Mouse (Mus musculus): ENCODE results near the gene Cks2. TPM values are rescaled to one million over a fixed set of nuclear protein-coding genes. Genes with fewer than 3 reads are reported as not detected.

Gene Cks2
- polyA plus RNA-seq, 1 experiment, result 95.1 TPM

DNA sequence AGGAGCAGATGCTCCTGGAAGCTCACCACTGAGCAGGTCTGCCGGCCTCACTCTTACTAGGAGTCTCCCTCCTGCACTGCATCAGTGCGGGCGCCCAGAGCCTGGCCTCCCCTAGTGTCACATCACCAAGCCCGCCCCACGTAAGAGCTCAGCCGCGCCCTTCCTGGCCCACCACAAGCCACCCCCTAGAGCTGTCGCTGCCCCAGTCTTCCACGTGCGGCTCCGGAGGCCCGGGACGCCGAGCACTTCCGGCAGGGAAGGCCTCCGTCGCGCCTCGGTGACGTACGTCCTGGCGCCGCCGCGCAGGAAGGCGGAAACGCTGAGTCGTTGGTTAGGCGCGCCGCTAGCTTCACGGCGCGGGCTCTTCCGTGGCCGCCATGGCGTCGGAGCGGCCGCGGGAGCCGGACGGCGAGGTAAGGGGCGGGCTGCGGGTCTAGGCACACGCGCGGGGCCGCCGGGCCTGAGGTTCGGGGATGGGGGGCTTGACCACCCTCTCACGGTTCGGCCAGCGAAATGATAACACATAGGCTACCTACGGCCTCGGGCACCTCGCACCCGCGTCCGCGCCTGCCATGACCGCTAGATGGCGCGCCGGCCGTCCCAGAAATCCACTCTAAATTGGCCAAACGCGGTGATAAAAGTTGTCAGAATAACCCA lies 6.5 kb downstream of the Cks2 start, which contains the start of gene Secisbp2:
Gene Secisbp2, plus strand, starts transcription at position 290 of the 657 bp plus-strand sequence.
- TF ChIP-seq POLR2A (IDR thresholded peaks at IDR 0.05; ENCODE audit: insufficient read length, low read depth), result peak; percentile 89
- no peak for TF ChIP-seq TCF12 (IDR thresholded peaks at IDR 0.05; ENCODE audit: insufficient read depth, poor library complexity, severe bottlenecking)
- TF ChIP-seq USF1 (IDR thresholded peaks at IDR 0.05; ENCODE audit: low read depth), result no peak
- peak; percentile 84 for TF ChIP-seq SRF (IDR thresholded peaks at IDR 0.05; ENCODE audit: control insufficient read depth, insufficient read length, low read depth)
- TF ChIP-seq CEBPB (IDR thresholded peaks at IDR 0.05; ENCODE audit: insufficient read depth, poor library complexity, severe bottlenecking), result no peak
- no peak for TF ChIP-seq TCF3 (IDR thresholded peaks at IDR 0.05; ENCODE audit: insufficient read length, low read depth)
- peak in 2 of 3 experiments; percentile 9 to 28 for TF ChIP-seq MYOG (IDR thresholded peaks at IDR 0.05; ENCODE audit: control insufficient read depth in 1 of 3, insufficient read depth in 1 of 3, insufficient read length in 2 of 3, low read depth in 2 of 3)
- peak; percentile 86 for TF ChIP-seq MAX (IDR thresholded peaks at IDR 0.05; ENCODE audit: low read depth)
- no peak for TF ChIP-seq MYOD1 (IDR thresholded peaks at IDR 0.05; ENCODE audit: control insufficient read depth in 1 of 3, insufficient read length in 2 of 3, low read depth in 2 of 3)
- peak; percentile 96 for TF ChIP-seq POLR2AphosphoS2 (IDR thresholded peaks at IDR 0.05; ENCODE audit: insufficient read length, low read depth)
- TF ChIP-seq REST (IDR thresholded peaks at IDR 0.05; ENCODE audit: insufficient read depth, insufficient read length), result no peak
- peak; percentile 56 for TF ChIP-seq E2F4 (IDR thresholded peaks at IDR 0.05; ENCODE audit: insufficient read depth)
- H3K4me2 ChIP-seq (ENCODE audit: low read depth), result peak within 1 kb of the TSS; percentile 88
- no peaks in the 10 kb centered on the region for H3K27me3 ChIP-seq (ENCODE audit: control insufficient read depth, insufficient read depth, insufficient read length)
- peaks cover 20% of the 10 kb centered on the region for H3K36me3 ChIP-seq (ENCODE audit: control insufficient read depth, insufficient read depth)
- peak within 1 kb of the TSS; percentile 30 for H3ac ChIP-seq (ENCODE audit: control insufficient read depth, insufficient read length)
- peaks cover 61% of the 10 kb centered on the region for H3K79me2 ChIP-seq (ENCODE audit: control insufficient read depth, insufficient read depth)
- peak within 1 kb of the TSS; percentile 41 for H3K4me3 ChIP-seq

DNA sequence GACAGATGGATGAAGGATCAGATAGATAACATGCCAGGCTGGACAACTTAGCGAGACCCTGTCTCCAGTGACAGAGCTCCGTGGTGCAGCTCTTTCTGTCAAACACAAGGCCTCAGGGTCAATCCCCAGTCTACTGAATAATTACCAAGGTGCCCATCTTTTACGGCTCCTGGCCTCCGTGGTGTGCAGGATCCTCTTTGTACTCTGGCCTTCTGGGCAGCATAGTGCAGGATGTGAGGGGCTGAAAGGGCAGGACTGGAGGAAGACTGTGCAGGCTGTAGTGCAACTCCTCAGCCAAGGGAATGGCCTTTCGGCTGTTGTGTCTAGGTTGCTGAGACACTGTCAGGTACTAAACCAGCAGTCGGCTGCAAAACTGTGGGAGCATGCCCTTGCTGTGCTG lies 8.1 kb downstream of the Cks2 start:
- H3ac ChIP-seq (ENCODE audit: control insufficient read depth, insufficient read length), result no peak overlapping the region
- H3K27me3 ChIP-seq (ENCODE audit: control insufficient read depth, insufficient read depth, insufficient read length), result no peaks in the 10 kb centered on the region
- H3K4me3 ChIP-seq, result no peak overlapping the region
- no peak overlapping the region for H3K4me2 ChIP-seq (ENCODE audit: low read depth)
- no peak for TF ChIP-seq MYOG (IDR thresholded peaks at IDR 0.05; ENCODE audit: control insufficient read depth in 1 of 3, insufficient read depth in 1 of 3, insufficient read length in 2 of 3, low read depth in 2 of 3)
- TF ChIP-seq CEBPB (IDR thresholded peaks at IDR 0.05; ENCODE audit: insufficient read depth, poor library complexity, severe bottlenecking), result no peak
- TF ChIP-seq TCF12 (IDR thresholded peaks at IDR 0.05; ENCODE audit: insufficient read depth, poor library complexity, severe bottlenecking), result no peak
- no peak for TF ChIP-seq E2F4 (IDR thresholded peaks at IDR 0.05; ENCODE audit: insufficient read depth)
- TF ChIP-seq USF1 (IDR thresholded peaks at IDR 0.05; ENCODE audit: low read depth), result no peak
- no peak for TF ChIP-seq MYOD1 (IDR thresholded peaks at IDR 0.05; ENCODE audit: control insufficient read depth in 1 of 3, insufficient read length in 2 of 3, low read depth in 2 of 3)
- TF ChIP-seq TCF3 (IDR thresholded peaks at IDR 0.05; ENCODE audit: insufficient read length, low read depth), result no peak
- peaks cover 45% of the 10 kb centered on the region for H3K79me2 ChIP-seq (ENCODE audit: control insufficient read depth, insufficient read depth)
- H3K36me3 ChIP-seq (ENCODE audit: control insufficient read depth, insufficient read depth), result peaks cover 32% of the 10 kb centered on the region

DNA sequence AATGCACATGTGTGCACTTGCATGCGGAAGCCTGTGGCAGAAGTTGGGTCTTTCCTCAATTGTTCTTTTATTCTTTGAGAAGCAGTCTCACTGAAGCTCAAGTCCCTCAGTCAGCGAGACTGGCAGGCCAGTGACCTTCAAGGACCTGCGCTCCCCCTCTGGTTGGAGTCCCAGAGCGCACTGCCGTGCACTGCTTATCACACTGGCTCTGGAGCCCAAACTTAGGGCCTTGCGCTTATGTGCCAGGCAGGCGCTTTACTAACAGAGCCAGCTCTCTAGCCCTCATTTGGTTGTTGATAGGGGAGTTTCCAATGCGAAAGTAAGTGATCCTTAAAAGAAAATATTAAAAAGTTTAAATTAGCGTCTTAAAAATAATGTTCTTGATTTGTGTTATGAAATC lies 8.9 kb downstream of the Cks2 start:
- TF ChIP-seq MYOD1 (IDR thresholded peaks at IDR 0.05; ENCODE audit: control insufficient read depth in 1 of 3, insufficient read length in 2 of 3, low read depth in 2 of 3) (no peak), POLR2A (IDR thresholded peaks at IDR 0.05; ENCODE audit: insufficient read length, low read depth) (no peak), E2F4 (IDR thresholded peaks at IDR 0.05; ENCODE audit: insufficient read depth) (no peak), MYOG (IDR thresholded peaks at IDR 0.05; ENCODE audit: control insufficient read depth in 1 of 3, insufficient read depth in 1 of 3, insufficient read length in 2 of 3, low read depth in 2 of 3) (no peak), CEBPB (IDR thresholded peaks at IDR 0.05; ENCODE audit: insufficient read depth, poor library complexity, severe bottlenecking) (no peak), SRF (IDR thresholded peaks at IDR 0.05; ENCODE audit: control insufficient read depth, insufficient read length, low read depth) (no peak), USF1 (IDR thresholded peaks at IDR 0.05; ENCODE audit: low read depth) (no peak), REST (IDR thresholded peaks at IDR 0.05; ENCODE audit: insufficient read depth, insufficient read length) (no peak), POLR2AphosphoS2 (IDR thresholded peaks at IDR 0.05; ENCODE audit: insufficient read length, low read depth) (no peak), TCF12 (IDR thresholded peaks at IDR 0.05; ENCODE audit: insufficient read depth, poor library complexity, severe bottlenecking) (no peak)
- Histone ChIP-seq H3K4me3 (no peak overlapping the region), H3K4me2 (ENCODE audit: low read depth) (no peak overlapping the region), H3ac (ENCODE audit: control insufficient read depth, insufficient read length) (no peak overlapping the region), H3K27me3 (ENCODE audit: control insufficient read depth, insufficient read depth, insufficient read length) (no peaks in the 10 kb centered on the region), H3K79me2 (ENCODE audit: control insufficient read depth, insufficient read depth) (peaks cover 37% of the 10 kb centered on the region), H3K36me3 (ENCODE audit: control insufficient read depth, insufficient read depth) (peaks cover 32% of the 10 kb centered on the region)

DNA sequence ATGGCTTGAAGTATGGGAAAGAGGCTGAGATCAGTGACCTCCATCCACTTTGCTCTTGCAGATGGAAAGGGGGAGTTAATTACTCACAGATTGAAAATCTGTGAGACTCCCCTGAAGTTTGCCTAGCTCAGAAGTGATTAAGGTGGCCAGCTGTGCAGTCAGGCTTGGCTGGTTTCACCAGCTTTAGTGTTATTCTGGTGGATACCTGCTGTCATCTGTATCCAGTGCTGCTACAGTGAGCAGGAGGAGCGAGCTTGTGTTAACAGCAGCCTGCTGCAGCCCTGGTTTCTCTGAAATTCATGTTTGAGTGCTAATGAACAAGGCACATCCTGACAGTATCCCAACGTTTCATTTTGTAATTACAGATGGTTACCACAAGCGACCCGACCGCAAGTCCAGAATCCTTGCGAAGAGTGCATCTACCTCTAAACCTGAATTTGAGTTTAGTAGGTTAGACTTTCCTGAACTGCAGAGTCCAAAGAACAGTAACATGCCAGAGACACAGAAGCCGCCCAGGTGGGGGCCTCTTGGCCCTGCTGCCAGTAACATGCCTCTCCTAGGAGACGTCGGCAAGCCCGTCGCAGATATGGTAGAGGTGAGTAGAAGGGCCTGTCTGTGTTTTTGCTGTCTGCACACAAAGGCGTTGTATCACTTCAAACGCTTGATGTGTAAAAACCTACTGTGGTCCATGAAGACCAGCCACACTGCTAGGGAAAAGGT lies 11.6 kb downstream of the Cks2 start:
- Histone ChIP-seq H3K4me2 (ENCODE audit: low read depth) (no peak overlapping the region), H3K79me2 (ENCODE audit: control insufficient read depth, insufficient read depth) (peaks cover 18% of the 10 kb centered on the region), H3K27me3 (ENCODE audit: control insufficient read depth, insufficient read depth, insufficient read length) (no peaks in the 10 kb centered on the region), H3K4me3 (no peak overlapping the region), H3ac (ENCODE audit: control insufficient read depth, insufficient read length) (no peak overlapping the region), H3K36me3 (ENCODE audit: control insufficient read depth, insufficient read depth) (peaks cover 33% of the 10 kb centered on the region)
- TF ChIP-seq POLR2AphosphoS2 (IDR thresholded peaks at IDR 0.05; ENCODE audit: insufficient read length, low read depth) (no peak), MYOG (IDR thresholded peaks at IDR 0.05; ENCODE audit: control insufficient read depth in 1 of 3, insufficient read depth in 1 of 3, insufficient read length in 2 of 3, low read depth in 2 of 3) (no peak)

Measured in myocyte (in vitro differentiated cells).